Mouse (Mus musculus) midbrain, embryonic 16.5 days (tissue): ENCODE measurements around the gene Rnf39. TPM values are rescaled to one million over a fixed set of nuclear protein-coding genes. Genes with fewer than 3 reads are reported as not detected.

Experiments
- ATAC-seq: fragments of 200-750 bp; cut with Nextera tagmentation; 2 replicates; pipeline ENCODE4 v1.8.0; 2017; ENCODE audit warnings: moderate TSS enrichment
- H3K27ac ChIP-seq: fragments of 300-500 bp; sonication (generic); 2 replicates; pipeline ENCODE4 v1.5.1; 2014; ENCODE audit warnings: mild to moderate bottlenecking, low read length, mixed read lengths
- H3K27me3 ChIP-seq: fragments of 300-500 bp; sonication (generic); 2 replicates; pipeline ENCODE4 v1.6.1; 2014; ENCODE audit warnings: low read depth, low read length, mixed read lengths; ENCODE audit not compliant: control insufficient read depth, insufficient read depth
- H3K36me3 ChIP-seq: fragments of 300-500 bp; sonication (generic); 2 replicates; pipeline ENCODE4 v1.6.1; 2014; ENCODE audit warnings: mild to moderate bottlenecking, low read length, moderate library complexity, mixed read lengths; ENCODE audit not compliant: control insufficient read depth, insufficient read depth
- H3K4me1 ChIP-seq: fragments of 300-500 bp; sonication (generic); 2 replicates; pipeline ENCODE4 v1.6.1; 2014; ENCODE audit warnings: mild to moderate bottlenecking, low read length, mixed read lengths; ENCODE audit not compliant: control insufficient read depth, insufficient read depth
- H3K4me2 ChIP-seq: fragments of 300-500 bp; sonication (generic); 2 replicates; pipeline ENCODE4 v1.6.1; 2014; ENCODE audit warnings: mild to moderate bottlenecking, low read length, mixed read lengths
- H3K4me3 ChIP-seq: fragments of 300-500 bp; sonication (generic); 2 replicates; pipeline ENCODE4 v1.5.1; 2014; ENCODE audit warnings: low read depth, mild to moderate bottlenecking, low read length, moderate library complexity, mixed read lengths
- H3K9ac ChIP-seq: fragments of 300-500 bp; sonication (generic); 2 replicates; pipeline ENCODE4 v1.6.1; 2014; ENCODE audit warnings: low read depth, low read length, mixed read lengths
- H3K9me3 ChIP-seq: fragments of 300-500 bp; sonication (generic); replicated peaks from 2 replicates; pipeline ENCODE4 v1.6.1; 2014; ENCODE audit warnings: mild to moderate bottlenecking, low read length, mixed read lengths; ENCODE audit not compliant: control insufficient read depth, poor library complexity, severe bottlenecking
- WGBS: fragments of 180-500 bp; shearing (Covaris S2); extraction: QIAGEN DNeasy Blood & Tissue Kit; methylation state at CpG from one replicate; pipeline ENCODE4 v1.1.7; 2014; 5-methylcytosine and 5-hydroxymethylcytosine counted together
- polyA plus RNA-seq: library from polyadenylated mRNA; unstranded; fragments of >200 nt; fragmentation: Nextera tagmentation; extraction: Ambion mirVana; gene quantifications from 2 replicates; pipeline ENCODE4 v1.2.1, GENCODE M21; 2015

Gene Rnf39
- polyA plus RNA-seq, 1 experiment from 2014 or later, result 2.0 TPM

- H3K27ac ChIP-seq, result no peak overlapping the region
- H3K9me3 ChIP-seq, result no peaks in the 10 kb centered on the region
- H3K4me2 ChIP-seq, result no peak overlapping the region
- H3K9ac ChIP-seq, result no peak overlapping the region
- 72% methylated on average over 1 of the region's 1 CpGs for WGBS
- no peaks in the 10 kb centered on the region for H3K36me3 ChIP-seq
- no peak for ATAC-seq
- peaks cover 13% of the 10 kb centered on the region for H3K4me1 ChIP-seq
- no peak overlapping the region for H3K4me3 ChIP-seq
- H3K27me3 ChIP-seq, result no peaks in the 10 kb centered on the region
Observed at GRCm38 (mm10) chr17:36961125-36961524, 18.4 kb downstream of the Rnf39 start.

- no peak for ATAC-seq
- WGBS, result 93% methylated on average over 1 of the region's 1 CpGs
Observed at GRCm38 (mm10) chr17:36966875-36967274, 24.2 kb downstream of the Rnf39 start.

GRCm38 (mm10) chr17:36970316-36970890 is 27.7 kb downstream of the Rnf39 start:
- Histone ChIP-seq H3K4me3 (no peak overlapping the region), H3K27ac (no peak overlapping the region), H3K4me1 (no peaks in the 10 kb centered on the region), H3K4me2 (no peak overlapping the region), H3K9ac (no peak overlapping the region), H3K9me3 (no peaks in the 10 kb centered on the region), H3K36me3 (no peaks in the 10 kb centered on the region), H3K27me3 (no peaks in the 10 kb centered on the region)
- 90% methylated on average over 14 of the region's 14 CpGs for WGBS
- no peak for ATAC-seq

More at GRCm38 (mm10) chr17:36966875-36967274, 24.2 kb downstream of the Rnf39 start:
- Histone ChIP-seq H3K4me2 (no peak overlapping the region), H3K9me3 (no peaks in the 10 kb centered on the region), H3K4me3 (no peak overlapping the region), H3K9ac (no peak overlapping the region), H3K27me3 (no peaks in the 10 kb centered on the region), H3K36me3 (no peaks in the 10 kb centered on the region), H3K27ac (no peak overlapping the region), H3K4me1 (no peaks in the 10 kb centered on the region)

- H3K9ac ChIP-seq, result no peak overlapping the region
- H3K27me3 ChIP-seq, result no peaks in the 10 kb centered on the region
- no peaks in the 10 kb centered on the region for H3K9me3 ChIP-seq
- H3K27ac ChIP-seq, result no peak overlapping the region
- ATAC-seq, result no peak
- WGBS, result 82% methylated on average over 6 of the region's 6 CpGs
- no peak overlapping the region for H3K4me3 ChIP-seq
- no peaks in the 10 kb centered on the region for H3K4me1 ChIP-seq
- no peaks in the 10 kb centered on the region for H3K36me3 ChIP-seq
- no peak overlapping the region for H3K4me2 ChIP-seq
Observed at GRCm38 (mm10) chr17:36971172-36971850, 28.6 kb downstream of the Rnf39 start.

- no peak overlapping the region for H3K27ac ChIP-seq
- H3K4me3 ChIP-seq, result no peak overlapping the region
- H3K4me2 ChIP-seq, result no peak overlapping the region
- no peaks in the 10 kb centered on the region for H3K4me1 ChIP-seq
- no peaks in the 10 kb centered on the region for H3K36me3 ChIP-seq
- H3K9ac ChIP-seq, result no peak overlapping the region
- 90% methylated on average over 3 of the region's 3 CpGs for WGBS
- H3K9me3 ChIP-seq, result no peaks in the 10 kb centered on the region
- no peaks in the 10 kb centered on the region for H3K27me3 ChIP-seq
- no peak for ATAC-seq
Observed at GRCm38 (mm10) chr17:36972791-36973190, 30.1 kb downstream of the Rnf39 start.

GRCm38 (mm10) chr17:36973271-36973787 is 30.6 kb downstream of the Rnf39 start:
- H3K9ac ChIP-seq, result no peak overlapping the region
- no peak overlapping the region for H3K4me3 ChIP-seq
- no peak overlapping the region for H3K4me2 ChIP-seq
- no peaks in the 10 kb centered on the region for H3K36me3 ChIP-seq
- ATAC-seq, result no peak
- no peaks in the 10 kb centered on the region for H3K27me3 ChIP-seq
- no peak overlapping the region for H3K27ac ChIP-seq
- 81% methylated on average over 8 of the region's 8 CpGs for WGBS
- no peaks in the 10 kb centered on the region for H3K4me1 ChIP-seq
- H3K9me3 ChIP-seq, result no peaks in the 10 kb centered on the region

GRCm38 (mm10) chr17:36981221-36981813 is 38.6 kb downstream of the Rnf39 start, which contains the start of gene 2410137M14Rik:
TSS of gene 2410137M14Rik (minus strand) at chr17:36981237.
- H3K9me3 ChIP-seq, result no peaks in the 10 kb centered on the region
- WGBS, result 15% methylated on average over 18 of the region's 18 CpGs
- H3K27ac ChIP-seq, result no peak within 1 kb of the TSS
- no peak for ATAC-seq
- no peaks in the 10 kb centered on the region for H3K4me1 ChIP-seq
- no peak within 1 kb of the TSS for H3K9ac ChIP-seq
- H3K4me3 ChIP-seq, result no peak within 1 kb of the TSS
- no peak within 1 kb of the TSS for H3K4me2 ChIP-seq
- H3K27me3 ChIP-seq, result no peaks in the 10 kb centered on the region; the same call in none of the 2 replicates
- no peaks in the 10 kb centered on the region for H3K36me3 ChIP-seq

- no peaks in the 10 kb centered on the region; the same call in none of the 2 replicates for H3K27me3 ChIP-seq
- no peaks in the 10 kb centered on the region for H3K4me1 ChIP-seq
- no peak overlapping the region for H3K4me2 ChIP-seq
- H3K9me3 ChIP-seq, result no peaks in the 10 kb centered on the region
- H3K9ac ChIP-seq, result no peak overlapping the region
- H3K27ac ChIP-seq, result no peak overlapping the region
- no peak for ATAC-seq
- H3K4me3 ChIP-seq, result no peak overlapping the region
- no peaks in the 10 kb centered on the region for H3K36me3 ChIP-seq
- WGBS, result 5% methylated on average over 4 of the region's 4 CpGs
Observed at GRCm38 (mm10) chr17:36981845-36982244, 39.1 kb downstream of the Rnf39 start.
